Mouse (Mus musculus) kidney, postnatal 10 days (tissue): ENCODE results near the gene Ppp1r3g.

Source experiments
- DNase-seq: peaks from one replicate; pipeline ENCODE4 v3.0.0; 2021; ENCODE audit warnings: mixed read lengths

Ppp1r3g gene

GRCm38 (mm10) chr13:35995696-35996426, 37.2 kb downstream of the Ppp1r3g start:
- no peak for DNase-seq

DNA sequence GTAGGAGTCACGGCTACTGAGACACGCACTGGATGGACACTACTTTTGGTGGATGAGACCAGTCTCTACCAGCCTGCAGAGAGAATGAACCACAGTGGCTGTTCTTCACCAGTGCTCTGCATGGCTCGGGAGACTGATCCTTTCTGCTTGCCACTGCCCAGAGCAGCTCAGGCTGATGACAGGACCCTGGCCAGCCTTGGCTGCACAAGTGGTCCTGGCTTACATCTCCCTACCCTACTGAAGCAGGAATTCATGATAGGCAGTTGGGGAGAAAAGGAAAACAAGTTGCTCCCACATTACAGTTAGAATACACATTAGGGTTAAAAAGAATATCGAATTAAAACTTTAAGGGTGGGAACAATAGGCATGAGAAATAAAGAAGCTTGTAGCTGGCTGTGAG, 39.0 kb downstream of the Ppp1r3g start:
- DNase-seq: no peak

DNA sequence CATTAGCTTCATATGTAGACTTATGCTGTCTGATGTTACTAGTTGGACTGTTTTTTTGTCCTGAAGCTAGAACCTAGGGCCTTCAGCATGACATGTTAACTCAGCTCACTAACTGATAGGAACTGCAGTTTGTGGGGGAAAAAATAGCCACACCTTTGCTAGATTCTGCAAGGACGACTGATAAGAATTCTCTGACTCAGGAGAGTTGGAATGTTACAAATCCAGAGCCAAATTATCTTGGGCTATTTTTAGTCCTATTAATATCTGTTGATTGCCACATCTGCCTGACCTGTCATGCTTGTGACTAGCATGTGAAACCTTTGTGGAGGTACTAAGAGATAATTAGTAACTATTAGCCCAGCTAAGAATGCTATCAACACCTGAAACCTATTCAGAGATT, 42.2 kb downstream of the Ppp1r3g start:
- no peak for DNase-seq

DNA sequence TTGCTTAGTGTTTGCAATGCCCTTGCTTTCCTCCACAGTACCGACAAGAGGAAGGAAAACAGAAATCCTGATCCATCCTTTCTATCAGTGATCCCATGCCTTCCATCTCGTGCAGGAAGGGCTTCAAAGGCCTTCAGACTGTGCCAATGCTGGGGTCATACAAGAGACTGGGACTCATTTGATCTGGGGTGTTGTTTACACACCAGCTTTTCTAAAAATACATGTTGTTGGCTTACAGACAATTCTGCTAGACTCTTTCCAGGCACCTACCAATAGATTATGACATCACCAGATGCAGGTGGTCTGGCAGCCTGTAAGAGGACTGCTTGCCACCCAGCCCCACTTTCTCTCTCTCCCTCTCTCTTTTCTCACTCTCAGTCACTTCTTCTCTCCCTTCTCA, 51.3 kb downstream of the Ppp1r3g start:
- DNase-seq: no peak

DNA sequence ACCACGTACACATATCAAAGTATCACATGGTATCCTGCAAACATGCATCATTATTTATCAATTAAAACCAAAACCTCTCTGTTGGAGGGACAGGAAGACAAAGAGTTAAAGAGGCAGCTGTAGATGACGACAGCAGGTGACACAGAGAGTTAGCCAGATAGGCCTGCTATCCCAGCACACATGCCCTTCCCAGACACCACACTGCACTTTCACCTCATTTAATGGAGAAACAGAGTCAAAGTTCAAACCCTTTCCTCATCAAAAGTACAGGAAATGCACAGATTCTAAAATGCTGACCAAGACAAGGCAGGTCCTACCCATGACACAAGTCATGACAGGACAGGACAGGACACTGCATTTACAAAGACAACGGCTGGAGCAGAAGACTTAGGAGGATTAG, 57.0 kb downstream of the Ppp1r3g start:
- DNase-seq: no peak

GRCm38 (mm10) chr13:36018017-36018416, 59.4 kb downstream of the Ppp1r3g start:
- no peak for DNase-seq

- peak; percentile 85 for DNase-seq
Observed at GRCm38 (mm10) chr13:36019309-36020274, 61.0 kb downstream of the Ppp1r3g start.
